Mouse (Mus musculus) embryo, embryonic 9.5 days (tissue): Measurements from ENCODE around the gene C1qa.
A peak's percentile ranks its signal among the peaks of the same experiment; 100 is the strongest.

Source experiments
- DNase-seq: peaks from one replicate; pipeline ENCODE4 v3.0.0-alpha.2; 2017; ENCODE audit errors: extremely low spot score

C1qa gene

DNA sequence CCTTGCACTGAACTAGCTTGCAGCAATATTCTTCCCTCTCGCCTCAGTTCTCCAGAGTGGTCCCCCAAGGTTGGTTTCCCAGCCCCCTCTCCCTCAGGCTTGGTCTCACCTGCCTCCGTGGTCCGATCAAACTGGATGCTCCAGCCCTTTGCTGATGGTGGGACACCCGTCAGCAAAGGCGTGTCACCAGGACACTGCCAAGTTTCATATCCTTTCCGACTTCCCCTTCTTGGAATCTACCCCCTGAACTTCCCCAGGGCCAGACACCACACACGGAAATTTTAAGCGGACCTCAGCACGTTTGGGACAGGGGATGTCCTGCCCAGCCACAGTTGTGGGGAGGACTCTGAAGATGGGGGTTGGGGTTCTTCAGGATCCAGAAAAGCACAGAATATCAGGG, at the start of gene C1qa:
TSS of gene C1qa (minus strand) at position 167 of the 400 bp plus-strand sequence.
- DNase-seq = no peak

DNA sequence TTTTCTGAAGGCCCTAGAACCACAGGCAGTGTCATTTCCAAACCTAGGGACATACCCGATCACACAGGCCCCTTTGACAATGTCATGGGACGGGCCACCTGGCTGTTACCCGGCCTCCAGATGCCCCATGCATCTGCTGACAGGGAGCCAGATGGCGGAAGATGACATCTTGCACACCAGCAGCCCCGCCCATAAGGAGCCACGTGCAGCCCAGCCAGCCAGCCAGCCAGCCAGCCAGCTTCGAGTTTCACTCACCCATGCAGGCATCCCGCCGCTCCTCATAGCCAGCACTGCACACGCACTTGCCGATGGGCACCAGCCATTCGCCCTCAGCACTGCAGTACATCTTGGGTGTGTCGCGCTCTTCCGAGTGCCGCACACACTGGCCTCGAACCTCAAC, 46.8 kb upstream of the C1qa start:
- no peak for DNase-seq

DNA sequence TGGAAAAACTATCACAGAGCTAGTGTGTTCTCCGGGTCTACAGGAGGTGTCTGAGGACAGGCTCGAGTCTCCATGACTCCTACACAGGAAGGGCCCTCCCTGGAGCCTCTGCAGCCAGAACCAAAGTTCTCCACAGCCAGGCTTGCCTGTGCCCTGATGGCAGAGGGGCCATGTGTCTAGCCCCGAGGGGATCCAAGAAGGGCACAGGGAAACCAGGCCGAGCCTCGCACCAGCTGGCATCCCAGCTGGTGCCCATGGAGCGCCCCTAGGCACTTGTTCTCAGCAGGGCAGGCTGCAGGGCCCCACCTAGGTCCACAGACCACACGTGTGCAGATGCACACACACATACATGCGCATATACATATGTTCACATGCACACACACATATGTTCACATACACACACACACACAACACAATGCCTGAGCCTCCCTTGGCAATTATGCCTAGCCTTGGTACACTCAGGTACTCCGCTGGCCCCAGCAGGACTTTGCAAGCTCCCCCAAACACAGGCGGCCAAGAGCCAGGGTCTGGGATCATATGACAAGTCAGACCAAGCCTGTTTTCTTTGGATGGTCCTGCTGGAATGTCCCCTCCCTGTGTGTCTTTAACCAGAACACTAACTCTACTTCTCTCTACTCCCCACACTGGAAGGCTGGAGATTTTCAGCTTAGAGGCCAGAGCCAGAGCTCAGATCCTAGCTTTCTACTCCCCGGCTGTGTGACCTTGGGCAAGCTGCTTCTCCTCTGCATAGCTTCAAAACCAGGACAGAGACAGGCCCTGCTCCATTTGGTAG, 46.2 kb upstream of the C1qa start:
- no peak for DNase-seq

DNA sequence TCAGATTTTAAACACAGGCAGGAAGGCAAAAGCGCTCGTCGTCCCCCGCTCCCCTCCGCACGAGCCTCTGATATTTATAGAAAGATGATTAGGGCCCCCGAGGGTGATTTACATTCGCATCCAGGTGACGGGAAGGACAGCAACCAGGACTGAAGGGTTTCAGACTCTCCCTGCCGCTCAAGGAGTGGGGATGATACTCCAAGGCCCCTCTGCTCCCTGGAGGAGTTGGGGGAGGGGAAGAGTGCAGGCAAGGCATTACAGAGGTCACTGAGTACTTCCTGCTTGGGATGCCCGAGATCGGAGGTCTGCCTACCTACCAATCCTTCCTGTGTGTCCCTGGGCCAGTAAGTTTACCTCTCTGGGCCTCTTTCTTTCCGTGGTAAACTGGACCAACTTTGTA, 44.6 kb upstream of the C1qa start:
- no peak for DNase-seq

DNA sequence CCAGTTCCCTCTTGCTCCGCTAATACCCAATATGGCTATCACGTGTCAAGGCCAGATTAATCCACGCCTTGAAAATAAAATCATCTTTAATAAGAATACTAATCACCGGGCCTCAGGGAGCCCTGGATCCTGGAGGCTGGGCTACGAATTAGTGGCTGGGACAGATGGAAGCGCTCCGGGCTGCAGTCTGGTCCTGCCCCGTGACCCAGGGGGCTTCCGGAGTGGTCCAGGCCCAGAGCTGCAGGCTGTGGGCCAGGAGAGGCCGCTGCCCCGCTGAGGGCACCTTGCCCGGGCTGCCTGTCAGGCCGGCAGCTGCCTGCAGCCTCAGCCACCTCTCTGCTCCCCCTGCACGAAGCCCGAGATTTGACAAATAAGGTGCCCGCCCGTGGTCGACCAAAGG, 44.2 kb upstream of the C1qa start:
- DNase-seq = no peak

DNA sequence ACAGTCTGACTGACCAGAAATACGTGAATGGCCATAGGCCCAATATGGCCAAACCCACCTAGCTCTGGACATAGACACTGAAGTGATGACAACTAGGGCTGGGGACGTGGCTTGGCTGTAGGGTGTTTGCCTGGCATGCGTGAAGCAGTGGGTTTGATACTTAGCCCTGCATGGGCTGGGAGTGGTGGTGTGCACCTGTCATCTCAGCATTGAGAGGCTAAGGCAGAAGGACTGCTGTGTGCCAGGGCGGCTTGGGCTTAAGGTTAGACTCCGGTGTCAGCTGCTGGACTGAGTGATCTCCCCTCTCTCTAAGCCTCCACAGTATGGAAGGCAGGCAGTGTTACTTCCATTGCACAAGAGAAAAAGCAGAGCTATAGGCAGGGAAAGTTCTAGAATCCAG, 39.3 kb upstream of the C1qa start:
- no peak for DNase-seq

DNA sequence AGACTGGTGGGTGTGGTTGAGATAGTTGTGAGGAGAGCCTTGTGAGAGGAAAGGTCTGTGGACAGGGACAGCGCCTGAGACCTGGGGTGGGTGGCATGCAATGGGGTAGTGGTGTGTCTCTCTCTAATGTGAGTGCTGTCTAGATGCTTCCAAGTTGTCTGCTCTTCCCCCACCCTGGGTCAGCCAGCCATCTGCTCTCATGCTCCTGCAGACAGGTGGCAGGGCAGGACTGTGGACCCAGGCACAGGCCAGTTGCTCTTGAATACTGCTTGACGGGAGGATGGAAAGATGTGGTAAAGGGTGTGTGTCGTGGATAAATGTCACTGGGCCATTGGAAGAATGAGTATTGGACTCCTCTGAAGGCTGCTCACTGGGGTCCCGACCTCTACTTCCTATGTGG, 38.7 kb upstream of the C1qa start:
- DNase-seq = no peak

DNA sequence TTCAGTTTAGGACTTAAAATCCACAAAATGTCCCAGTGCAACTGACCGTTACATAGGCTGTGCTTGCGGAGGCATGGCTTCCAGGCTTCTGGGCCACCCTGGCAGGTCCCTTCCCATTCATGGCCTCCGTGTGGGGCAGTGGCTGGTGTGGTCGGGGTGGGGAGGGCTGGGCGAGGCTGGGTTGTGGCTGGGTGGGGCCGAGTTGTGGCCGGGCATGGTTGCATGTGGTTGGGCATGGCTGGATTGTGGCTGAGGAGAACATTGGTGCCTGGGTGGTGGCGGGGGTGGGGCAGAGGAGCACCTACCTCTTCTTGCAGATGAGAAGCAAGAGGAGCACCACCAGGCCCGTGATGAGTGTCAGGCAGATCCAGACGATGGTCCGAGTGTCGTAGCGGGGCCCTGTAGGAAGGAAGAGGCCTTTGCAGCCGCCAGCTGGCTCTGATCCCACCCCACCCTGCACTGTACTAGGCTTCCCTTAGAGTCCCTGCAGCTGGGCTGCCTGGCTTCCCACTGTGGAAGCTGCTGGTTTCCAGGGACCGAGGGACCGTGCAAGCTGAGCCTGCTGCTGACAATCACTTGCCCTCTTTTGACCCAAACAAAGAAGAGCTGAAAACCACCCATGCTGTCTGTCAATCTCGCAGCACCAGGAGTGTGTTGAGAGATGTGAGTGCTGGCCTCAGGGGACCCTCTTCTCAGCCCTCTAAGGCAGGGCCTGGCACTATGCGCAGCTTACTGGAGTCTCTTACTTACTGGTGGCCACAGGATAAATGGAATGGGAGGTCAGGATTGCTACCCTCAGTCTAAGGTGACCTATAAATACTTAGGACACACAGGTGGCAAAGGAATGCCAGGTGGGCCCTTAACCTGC, 36.4 kb upstream of the C1qa start:
- no peak for DNase-seq

DNA sequence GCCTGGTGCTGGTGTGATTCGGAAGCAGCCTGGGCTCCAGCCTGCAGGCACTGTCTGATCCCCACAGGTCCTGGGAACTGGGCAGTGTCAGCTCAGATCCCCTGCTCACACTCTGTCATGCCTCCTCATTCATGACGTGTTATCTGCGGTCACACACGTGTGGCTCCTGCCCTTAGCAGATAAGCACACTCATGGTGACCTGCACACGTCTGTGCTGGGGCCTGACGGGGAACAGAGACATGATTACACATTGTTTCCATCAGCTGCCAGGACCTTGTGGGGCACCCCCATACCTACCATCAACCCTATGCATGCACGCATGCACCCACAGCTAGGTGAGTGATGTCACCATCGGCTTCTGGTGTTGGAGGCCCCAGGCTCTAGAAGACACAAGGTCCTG, 31.9 kb upstream of the C1qa start:
- DNase-seq = no peak

DNA sequence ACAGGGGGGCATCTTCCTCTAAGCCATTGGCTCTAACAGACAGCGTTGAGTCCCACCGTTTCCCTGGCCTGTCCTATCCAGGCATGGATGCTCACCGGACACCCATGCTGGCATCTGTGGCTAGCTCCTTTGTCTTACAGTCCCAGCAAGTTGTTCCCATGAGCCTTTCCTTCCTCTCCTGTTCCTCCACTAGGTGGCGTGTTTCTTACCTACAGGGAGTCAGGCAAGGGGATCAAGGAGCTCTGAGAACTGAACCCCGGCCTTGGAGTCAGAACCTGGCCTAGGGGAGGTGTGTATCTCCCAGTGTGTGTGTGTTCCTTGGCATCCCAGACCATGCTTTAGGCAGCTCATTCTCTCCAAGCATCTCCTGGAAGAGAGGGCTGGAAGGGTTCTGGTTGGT, 30.3 kb upstream of the C1qa start:
- DNase-seq = peak; percentile 52

DNA sequence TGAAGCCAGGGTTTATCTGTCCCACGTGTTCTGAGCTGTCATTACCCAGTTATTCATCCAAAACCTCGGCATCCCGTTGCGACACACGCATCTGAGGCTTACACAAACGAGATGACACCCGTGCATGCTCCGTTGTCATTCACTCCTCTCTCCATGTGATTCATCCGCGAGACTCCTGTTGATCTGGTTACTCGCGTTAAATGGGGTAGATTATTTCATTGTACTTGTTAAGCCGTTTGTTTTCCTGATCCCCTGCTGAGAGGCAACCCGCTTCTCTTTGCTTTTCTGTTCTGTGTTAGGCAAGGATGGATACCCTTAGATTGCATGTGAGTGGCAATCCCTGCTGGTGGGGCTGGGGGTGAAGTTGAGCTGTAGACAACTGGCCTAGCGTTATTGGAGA, 27.2 kb upstream of the C1qa start:
- DNase-seq = no peak

DNA sequence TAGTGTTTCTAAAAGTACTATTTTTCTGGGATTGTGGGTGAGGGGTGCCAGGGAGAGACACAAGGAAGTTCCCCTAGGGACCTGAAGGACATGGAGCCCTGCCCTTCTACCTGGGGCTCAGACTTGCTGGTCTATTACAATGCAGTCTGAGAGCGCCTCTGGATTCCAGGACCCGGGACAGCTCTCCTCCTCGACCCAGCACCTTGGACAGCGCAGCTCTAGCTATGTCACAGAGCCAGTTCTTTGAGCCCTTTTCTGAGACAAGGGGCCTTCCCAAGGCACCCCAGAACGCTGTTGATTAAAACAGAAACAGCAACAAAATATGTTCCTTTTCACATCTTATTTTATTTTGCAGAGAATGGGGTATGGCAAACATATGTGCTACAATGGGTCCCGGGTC, 25.9 kb upstream of the C1qa start:
- peak; percentile 82 for DNase-seq

DNA sequence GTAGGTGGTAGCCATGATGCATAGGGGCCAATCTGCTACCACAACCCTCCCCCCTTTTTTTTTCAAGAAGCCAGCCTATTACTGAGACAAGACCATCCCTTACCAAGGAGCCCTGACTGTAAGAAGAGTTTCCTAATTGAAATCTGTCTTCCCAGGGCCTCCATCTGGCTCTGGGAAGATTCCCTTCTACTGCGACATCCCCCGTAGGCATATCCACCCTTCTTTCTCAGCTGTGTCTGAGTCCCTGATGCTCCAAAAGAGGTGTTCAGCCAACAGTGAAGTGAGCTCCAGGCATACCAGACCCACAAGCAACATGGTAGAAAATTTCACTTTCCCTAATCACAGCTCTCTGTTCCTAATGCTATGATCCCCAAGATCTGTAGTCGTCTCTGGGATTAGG, 20.9 kb upstream of the C1qa start:
- no peak for DNase-seq

DNA sequence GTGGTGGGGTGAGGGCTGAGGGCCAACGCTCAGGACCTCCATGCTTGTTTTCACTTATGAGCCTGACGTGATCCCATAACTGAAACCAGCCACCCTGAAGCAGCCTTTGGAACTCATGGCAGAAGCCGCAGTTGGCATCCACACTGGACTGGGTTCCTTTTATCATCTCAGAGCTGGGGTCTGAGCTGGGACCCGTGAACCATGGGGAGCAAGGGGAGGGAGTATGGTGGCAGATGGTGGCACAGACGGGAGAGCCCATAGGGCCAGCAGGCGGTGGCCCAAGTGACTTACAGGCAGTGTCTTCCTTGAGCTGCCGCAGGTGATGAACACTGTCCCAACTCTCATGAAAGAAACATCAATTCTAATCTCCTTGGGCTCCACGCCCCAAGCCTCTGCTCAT, 20.2 kb upstream of the C1qa start:
- DNase-seq = no peak

DNA sequence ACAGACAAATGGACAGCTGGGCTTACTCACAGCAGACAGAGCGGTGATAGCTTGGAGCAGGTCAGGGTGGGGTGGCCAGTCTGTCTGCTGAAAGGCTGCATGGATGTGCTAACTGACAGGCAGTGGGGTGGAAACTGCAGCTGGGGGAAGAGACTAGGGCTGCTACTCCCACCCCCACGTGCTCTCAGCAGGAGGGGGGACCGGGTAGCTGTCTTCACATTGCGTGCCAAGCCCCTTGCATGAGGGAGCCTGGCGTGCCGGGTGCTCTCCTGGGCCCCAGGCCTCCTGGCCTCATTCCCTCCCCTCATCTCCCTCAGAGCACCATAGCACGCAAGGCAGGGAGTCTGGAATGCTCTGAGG, 18.5 kb upstream of the C1qa start:
- no peak for DNase-seq

DNA sequence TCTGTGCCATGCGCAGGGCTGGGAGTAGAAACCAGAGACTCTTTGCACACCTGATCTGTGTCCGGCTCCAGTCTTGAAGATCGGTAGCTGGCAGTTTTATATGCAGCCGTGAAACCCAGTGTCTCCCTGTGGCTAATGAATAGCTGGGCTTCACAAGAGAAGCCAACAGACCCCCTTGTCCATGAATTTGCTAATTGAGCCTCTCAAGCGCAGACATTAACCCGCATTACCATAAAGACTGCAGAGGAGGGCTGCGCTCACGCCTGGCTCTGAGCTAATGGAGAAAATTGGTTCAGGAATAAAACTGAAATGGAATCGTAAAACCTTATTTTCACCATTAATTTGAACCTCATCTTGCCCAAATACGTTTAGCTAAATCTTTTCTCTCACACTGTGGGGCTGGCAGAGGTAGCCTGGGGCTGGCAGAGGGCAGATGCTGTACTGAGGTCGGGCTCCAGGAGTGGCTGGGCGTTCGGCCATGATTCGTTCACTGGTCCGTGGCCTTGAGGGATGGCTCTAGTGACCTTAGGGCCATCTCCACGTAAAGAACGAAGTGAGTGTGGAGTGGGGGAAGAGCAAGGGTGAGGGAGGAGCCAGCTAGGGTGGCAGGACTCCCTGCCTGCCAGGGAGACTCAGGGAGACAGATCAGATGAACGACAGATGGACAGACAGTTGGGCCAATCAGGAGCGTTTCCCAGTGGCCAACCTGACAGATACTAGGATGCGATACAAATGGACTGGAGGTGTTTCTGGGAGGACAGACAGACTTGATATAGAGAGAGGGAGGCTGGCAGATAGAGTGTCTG, 18.0 kb upstream of the C1qa start:
- no peak for DNase-seq

DNA sequence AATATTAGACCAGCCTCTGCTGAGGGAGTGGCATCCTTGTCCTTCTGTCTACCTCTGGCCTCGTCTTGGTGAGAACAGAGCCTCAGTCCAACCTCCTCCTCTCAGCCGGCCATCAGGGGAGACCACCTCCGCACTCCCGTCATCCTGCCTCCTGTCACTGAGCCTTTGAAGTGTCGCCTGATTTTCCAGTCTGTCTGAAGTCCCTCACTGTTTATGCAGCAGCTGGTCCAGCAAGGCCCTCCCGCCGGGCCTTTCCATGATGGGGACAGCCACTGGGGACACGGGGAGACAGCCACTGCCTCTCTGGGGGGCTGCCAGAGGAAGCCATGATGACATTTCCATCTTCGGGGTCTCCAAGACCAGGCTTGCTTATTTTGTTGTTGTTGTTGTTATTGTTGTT, 14.2 kb upstream of the C1qa start:
- DNase-seq = no peak

DNA sequence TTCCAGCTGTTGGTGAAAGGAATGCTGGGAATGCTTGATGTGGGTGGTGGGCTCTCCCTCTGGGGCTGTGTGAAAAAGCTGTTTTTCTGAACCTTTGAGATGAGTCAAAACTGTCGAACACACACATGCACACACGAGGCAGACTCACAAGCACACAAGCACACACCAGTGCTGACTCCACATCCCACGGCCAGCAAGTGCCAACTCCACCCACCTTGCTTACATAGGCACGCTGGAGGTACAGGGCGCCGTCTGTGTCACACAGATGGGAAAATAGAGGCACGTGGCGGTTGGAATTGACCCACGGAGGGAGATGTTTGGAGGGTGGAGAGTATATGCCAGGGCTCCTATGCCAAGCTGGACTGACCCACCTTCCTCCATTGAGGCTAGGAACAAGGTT, 13.2 kb upstream of the C1qa start:
- no peak for DNase-seq

DNA sequence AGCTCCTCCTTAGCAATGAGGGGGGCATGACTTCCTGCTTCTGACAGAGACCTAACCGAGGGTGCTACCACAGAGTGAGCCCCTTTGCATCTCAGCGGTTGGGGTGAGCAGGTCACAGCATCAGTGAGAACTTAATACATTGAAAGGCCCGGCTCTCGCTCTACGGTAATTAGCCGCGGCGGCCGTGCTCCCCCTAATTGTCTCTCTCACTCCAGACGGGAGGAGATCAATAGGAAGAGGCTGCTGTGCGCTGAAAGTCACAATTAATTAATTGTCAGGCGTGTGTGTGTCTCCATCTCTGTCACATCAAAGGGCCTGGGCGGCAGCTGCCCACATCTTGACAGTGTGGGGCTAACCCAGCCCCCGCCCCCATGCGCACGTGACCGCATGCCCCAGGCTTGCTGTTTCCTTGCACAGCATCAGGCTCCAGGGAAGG, 12.6 kb upstream of the C1qa start:
- peak; percentile 29 for DNase-seq

DNA sequence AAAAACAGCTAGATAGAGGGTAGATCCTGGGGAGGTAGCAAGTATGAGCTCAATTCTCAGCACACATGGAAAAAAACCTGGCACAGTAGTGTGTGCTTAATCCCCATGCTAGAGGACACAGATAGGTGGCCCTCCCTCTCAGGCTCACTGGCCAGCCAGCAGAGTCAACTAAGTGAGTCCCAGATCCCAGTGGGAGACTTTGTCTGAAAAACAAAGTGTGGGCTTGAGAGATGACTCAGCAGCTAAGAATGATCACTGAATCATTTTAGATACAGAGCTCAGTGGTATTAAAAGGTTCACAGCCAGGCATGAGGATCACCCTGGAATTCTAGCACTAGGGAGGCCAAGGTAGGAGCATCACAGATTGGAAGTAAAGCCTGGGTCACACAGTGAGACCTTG, 9.2 kb upstream of the C1qa start:
- DNase-seq = no peak

DNA sequence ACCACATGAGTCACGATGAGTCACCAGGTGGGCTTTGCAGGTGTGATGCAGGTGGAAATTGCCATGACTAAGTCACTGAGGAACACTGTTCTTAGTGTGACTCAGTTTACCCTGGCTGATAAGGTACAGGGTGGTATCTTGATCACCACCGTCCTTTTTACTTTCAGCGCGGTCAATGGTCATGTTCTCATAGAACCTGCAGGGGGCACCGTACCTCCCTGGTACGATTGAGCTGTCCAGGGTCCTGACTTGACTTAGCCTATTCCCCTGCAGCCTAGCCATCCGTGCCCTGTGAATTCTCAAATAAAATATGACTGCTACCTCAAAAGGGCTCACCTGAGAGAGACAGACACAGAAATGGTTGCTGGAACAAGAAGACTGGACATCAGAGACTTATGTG, 8.4 kb upstream of the C1qa start:
- peak; percentile 64 for DNase-seq

DNA sequence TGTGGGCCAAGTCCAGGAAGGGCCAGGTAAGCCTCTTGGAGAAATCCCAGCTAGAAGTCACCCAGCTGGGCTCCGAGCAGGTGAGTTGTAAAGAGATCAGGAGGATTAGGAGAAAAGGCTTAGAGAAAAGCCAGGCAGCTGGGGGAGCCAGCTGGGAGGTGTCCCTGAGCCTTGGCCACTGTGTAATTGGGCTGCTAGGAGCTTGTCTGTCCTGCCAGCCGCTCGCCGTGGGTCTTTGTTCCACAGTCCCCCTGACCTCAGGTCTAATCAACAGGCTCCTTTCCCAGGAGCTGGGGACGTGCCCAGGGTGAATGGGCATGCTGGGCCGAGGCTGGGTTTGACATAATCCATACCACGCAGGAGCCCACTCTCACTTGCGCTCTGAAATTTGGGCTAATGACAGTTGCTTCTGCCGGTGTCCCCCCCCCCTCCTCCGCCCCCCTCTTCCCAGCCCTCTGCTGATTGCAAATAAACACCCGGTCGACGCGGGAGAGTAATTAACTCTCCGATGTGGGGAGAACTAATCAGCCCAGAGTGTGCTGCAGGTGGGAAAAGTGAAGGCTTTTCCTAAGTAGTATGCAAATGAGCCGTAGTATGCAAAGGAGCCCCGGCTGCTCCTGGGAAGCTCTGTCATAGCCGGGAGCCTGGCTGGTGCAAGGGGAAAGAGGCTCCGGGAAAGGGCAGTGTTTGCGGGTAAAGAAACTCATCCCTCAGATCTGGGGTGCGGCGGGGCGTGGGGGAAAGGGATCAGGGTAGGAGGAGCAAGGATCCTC, 6.3 kb upstream of the C1qa start:
- DNase-seq = no peak
